Mouse (Mus musculus): ENCODE data around the gene Mink1.
A peak's percentile ranks its signal among the peaks of the same experiment; 100 is the strongest.

- TF ChIP-seq CTCF (IDR thresholded peaks at IDR 0.05; ENCODE audit: control insufficient read depth, insufficient read depth, low read length), result 0 out of 2 replicates have a peak, but pooled peaks have one; percentile 8
- peak; percentile 89 for TF ChIP-seq POLR2A (IDR thresholded peaks at IDR 0.05; ENCODE audit: borderline replicate concordance, control insufficient read depth, low read depth, low read length)
Measured at GRCm38 (mm10) chr11:70646691-70647650, 84.3 kb downstream of the Mink1 start, which contains the start of the genes Rnf167 and Slc25a11.

All from bone marrow, adult 2 months (tissue).